Mouse (Mus musculus) forebrain, postnatal 0 days (tissue): ENCODE data around the gene Arl15. TPM values are rescaled to one million over a fixed set of nuclear protein-coding genes. Genes with fewer than 3 reads are reported as not detected.

Experiments
- ATAC-seq: fragments of 200-750 bp; cut with Nextera tagmentation; 2 replicates; pipeline ENCODE4 v1.8.0; 2017; ENCODE audit warnings: mild to moderate bottlenecking, moderate library complexity
- DNase-seq: peaks from one replicate; pipeline ENCODE4 v3.0.0-alpha.2; 2015
- H3K27ac ChIP-seq: fragments of 300-500 bp; sonication (generic); 2 replicates; pipeline ENCODE4 v1.5.1; 2014; ENCODE audit warnings: low read depth, mild to moderate bottlenecking, antibody characterized with exemption, low read length, moderate library complexity, mixed read lengths
- H3K27me3 ChIP-seq: fragments of 300-500 bp; sonication (generic); 2 replicates; pipeline ENCODE4 v1.6.1; 2014; ENCODE audit warnings: mild to moderate bottlenecking, low read length, mixed read lengths; ENCODE audit not compliant: insufficient read depth
- H3K36me3 ChIP-seq: fragments of 300-500 bp; sonication (generic); 2 replicates; pipeline ENCODE4 v1.6.1; 2014; ENCODE audit warnings: mild to moderate bottlenecking, moderate library complexity; ENCODE audit not compliant: insufficient read depth
- H3K4me1 ChIP-seq: fragments of 300-500 bp; sonication (generic); 2 replicates; pipeline ENCODE4 v1.6.1; 2014; ENCODE audit warnings: antibody characterized with exemption; ENCODE audit not compliant: insufficient read depth
- H3K4me2 ChIP-seq: fragments of 300-500 bp; sonication (generic); 2 replicates; pipeline ENCODE4 v1.6.1; 2014; ENCODE audit warnings: low read depth, mild to moderate bottlenecking, moderate library complexity
- H3K4me3 ChIP-seq: fragments of 300-500 bp; sonication (generic); 2 replicates; pipeline ENCODE4 v1.5.1; 2014; ENCODE audit warnings: low read depth, low read length, mixed read lengths
- H3K9ac ChIP-seq: fragments of 300-500 bp; sonication (generic); 2 replicates; pipeline ENCODE4 v1.6.1; 2014; ENCODE audit warnings: mild to moderate bottlenecking
- H3K9me3 ChIP-seq: fragments of 300-500 bp; sonication (generic); 2 replicates; pipeline ENCODE4 v1.6.1; 2016; ENCODE audit warnings: low read length
- CTCF ChIP-seq: sonication (generic); IDR thresholded peaks from 2 replicates; pipeline ENCODE4 v1.5.1; 2016; ENCODE audit warnings: antibody characterized with exemption, control low read depth, low read depth
- whole genome bisulfite sequencing: fragments of 180-500 bp; shearing (Covaris S2); extraction: QIAGEN DNeasy Blood & Tissue Kit; methylation state at CpG from one replicate; pipeline ENCODE4 v1.1.7; 2014; 5-methylcytosine and 5-hydroxymethylcytosine counted together
- polyA plus RNA-seq: library from polyadenylated mRNA; unstranded; fragments of >200 nt; fragmentation: Nextera tagmentation; extraction: Ambion mirVana; gene quantifications from 2 replicates; pipeline ENCODE4 v1.2.1, GENCODE M21; 2015
- total RNA-seq: library from RNA; depleted of rRNA; stranded (reverse); fragments of >200 nt; gene quantifications from 2 replicates; pipeline ENCODE4 v1.2.3, GENCODE M21; 2014

Gene Arl15
- total and polyA plus RNA-seq, 2 experiments from 2014 or later: 18.5 to 44.0 TPM

- H3K4me2 ChIP-seq: no peak overlapping the region
- DNase-seq: peak; percentile 22
- WGBS: 41% methylated on average over 9 of the region's 9 CpGs
- no peaks in the 10 kb centered on the region for H3K9me3 ChIP-seq
- H3K4me1 ChIP-seq: no peaks in the 10 kb centered on the region
- no peaks in the 10 kb centered on the region for H3K27me3 ChIP-seq
- no peak overlapping the region for H3K9ac ChIP-seq
- peak; percentile 22 for TF ChIP-seq CTCF
- H3K36me3 ChIP-seq: no peaks in the 10 kb centered on the region
- H3K27ac ChIP-seq: no peak overlapping the region
- peak; percentile 57 for ATAC-seq
- no peak overlapping the region for H3K4me3 ChIP-seq
Observed at GRCm38 (mm10) chr13:114077181-114077580, 282.9 kb downstream of the Arl15 start.

GRCm38 (mm10) chr13:114077584-114078270 lies 283.4 kb downstream of the Arl15 start:
- 27% methylated on average over 17 of the region's 17 CpGs for WGBS

GRCm38 (mm10) chr13:114078851-114079250 lies 284.5 kb downstream of the Arl15 start:
- no peaks in the 10 kb centered on the region for H3K36me3 ChIP-seq
- no peaks in the 10 kb centered on the region for H3K9me3 ChIP-seq
- H3K4me3 ChIP-seq: no peak overlapping the region
- ATAC-seq: no peak
- no peak overlapping the region for H3K9ac ChIP-seq
- WGBS: 88% methylated on average over 4 of the region's 4 CpGs
- TF ChIP-seq CTCF: no peak
- no peak overlapping the region for H3K4me2 ChIP-seq
- no peaks in the 10 kb centered on the region for H3K27me3 ChIP-seq
- DNase-seq: no peak
- no peaks in the 10 kb centered on the region for H3K4me1 ChIP-seq
- no peak overlapping the region for H3K27ac ChIP-seq

More at GRCm38 (mm10) chr13:114077584-114078270, 283.4 kb downstream of the Arl15 start:
- Histone ChIP-seq H3K36me3 (no peaks in the 10 kb centered on the region), H3K27me3 (no peaks in the 10 kb centered on the region), H3K4me2 (no peak overlapping the region), H3K27ac (no peak overlapping the region), H3K9ac (no peak overlapping the region), H3K9me3 (no peaks in the 10 kb centered on the region), H3K4me3 (no peak overlapping the region), H3K4me1 (no peaks in the 10 kb centered on the region)
- ATAC-seq (peak; percentile 41), DNase-seq (peak; percentile 23)
- TF ChIP-seq CTCF: no peak

GRCm38 (mm10) chr13:114079751-114080150 lies 285.4 kb downstream of the Arl15 start:
- WGBS: 91% methylated on average over 6 of the region's 6 CpGs
- no peaks in the 10 kb centered on the region for H3K9me3 ChIP-seq
- no peak overlapping the region for H3K4me3 ChIP-seq
- ATAC-seq (no peak), DNase-seq (no peak)
- TF ChIP-seq CTCF: no peak
- H3K4me2 ChIP-seq: no peak overlapping the region
- no peak overlapping the region for H3K9ac ChIP-seq
- no peaks in the 10 kb centered on the region for H3K36me3 ChIP-seq
- H3K27me3 ChIP-seq: no peaks in the 10 kb centered on the region
- no peaks in the 10 kb centered on the region for H3K4me1 ChIP-seq
- H3K27ac ChIP-seq: no peak overlapping the region

GRCm38 (mm10) chr13:114080491-114080890 lies 286.2 kb downstream of the Arl15 start:
- no peak overlapping the region for H3K9ac ChIP-seq
- H3K4me1 ChIP-seq: no peaks in the 10 kb centered on the region
- WGBS: 91% methylated on average over 8 of the region's 8 CpGs
- DNase-seq (no peak), ATAC-seq (no peak)
- no peaks in the 10 kb centered on the region for H3K27me3 ChIP-seq
- H3K9me3 ChIP-seq: no peaks in the 10 kb centered on the region
- no peak overlapping the region for H3K4me2 ChIP-seq
- no peak overlapping the region for H3K27ac ChIP-seq
- H3K4me3 ChIP-seq: no peak overlapping the region
- no peaks in the 10 kb centered on the region for H3K36me3 ChIP-seq
- no peak for TF ChIP-seq CTCF

GRCm38 (mm10) chr13:114083570-114084138 lies 289.3 kb downstream of the Arl15 start:
- H3K4me1 ChIP-seq: no peaks in the 10 kb centered on the region
- H3K4me2 ChIP-seq: no peak overlapping the region
- no peaks in the 10 kb centered on the region for H3K27me3 ChIP-seq
- no peaks in the 10 kb centered on the region for H3K9me3 ChIP-seq
- H3K36me3 ChIP-seq: no peaks in the 10 kb centered on the region
- DNase-seq (no peak), ATAC-seq (no peak)
- no peak overlapping the region for H3K27ac ChIP-seq
- H3K4me3 ChIP-seq: no peak overlapping the region
- TF ChIP-seq CTCF: no peak
- 95% methylated on average over 3 of the region's 3 CpGs for WGBS
- H3K9ac ChIP-seq: no peak overlapping the region

- H3K9ac ChIP-seq: no peak overlapping the region
- H3K4me1 ChIP-seq: no peaks in the 10 kb centered on the region
- no peak overlapping the region for H3K4me2 ChIP-seq
- no peaks in the 10 kb centered on the region for H3K9me3 ChIP-seq
- no peak for TF ChIP-seq CTCF
- ATAC-seq: no peak
- no peaks in the 10 kb centered on the region for H3K36me3 ChIP-seq
- no peaks in the 10 kb centered on the region for H3K27me3 ChIP-seq
- H3K27ac ChIP-seq: no peak overlapping the region
- 78% methylated on average over 8 of the region's 8 CpGs for WGBS
- DNase-seq: no peak
- no peak overlapping the region for H3K4me3 ChIP-seq
Observed at GRCm38 (mm10) chr13:114085442-114085841, 291.1 kb downstream of the Arl15 start.
